Mouse (Mus musculus): ENCODE measurements around the gene Phf10. TPM values are rescaled to one million over a fixed set of nuclear protein-coding genes. Genes with fewer than 3 reads are reported as not detected.
"Not testable (repeated sequence)": the region's sequence is repeated elsewhere in the genome, so short reads cannot be mapped to it uniquely, and the experiment has no call there.

The Phf10 gene
- polyA plus RNA-seq, 1 experiment, result 45.3 TPM

GRCm38 (mm10) chr17:14959979-14960378 lies 1.1 kb downstream of the Phf10 start:
- Histone ChIP-seq H3K27ac (replicated peaks; ENCODE audit: low read depth, low read length) (no peak overlapping the region), H3K4me1 (ENCODE audit: control insufficient read depth, insufficient read depth, insufficient read length, low read length) (no peaks in the 10 kb centered on the region; the same call in 1 of the 2 replicates), H3K4me3 (ENCODE audit: insufficient read depth, low read depth, low read length) (peak overlapping the region; percentile 37)

- H3K4me3 ChIP-seq (ENCODE audit: insufficient read depth, low read depth, low read length), result no peak overlapping the region
- H3K27ac ChIP-seq (replicated peaks; ENCODE audit: low read depth, low read length), result no peak overlapping the region
- no peaks in the 10 kb centered on the region; the same call in 1 of the 2 replicates for H3K4me1 ChIP-seq (ENCODE audit: control insufficient read depth, insufficient read depth, insufficient read length, low read length)
Measured at GRCm38 (mm10) chr17:14958686-14959327, 2.3 kb downstream of the Phf10 start.

GRCm38 (mm10) chr17:14953452-14953851 lies 7.6 kb downstream of the Phf10 start:
- H3K4me1 ChIP-seq (ENCODE audit: control insufficient read depth, insufficient read depth, insufficient read length, low read length), result no peaks in the 10 kb centered on the region
- no peak overlapping the region for H3K4me3 ChIP-seq (ENCODE audit: insufficient read depth, low read depth, low read length)
- H3K27ac ChIP-seq (replicated peaks; ENCODE audit: low read depth, low read length), result no peak overlapping the region

- no peak overlapping the region for H3K27ac ChIP-seq (replicated peaks; ENCODE audit: low read depth, low read length)
Measured at GRCm38 (mm10) chr17:14949161-14949827, 11.8 kb downstream of the Phf10 start.

GRCm38 (mm10) chr17:14944551-14944950 lies 16.5 kb downstream of the Phf10 start:
- H3K4me1 ChIP-seq (ENCODE audit: control insufficient read depth, insufficient read depth, insufficient read length, low read length), result peaks cover 8% of the 10 kb centered on the region
- H3K4me3 ChIP-seq (ENCODE audit: insufficient read depth, low read depth, low read length), result no peak overlapping the region
- no peak overlapping the region for H3K27ac ChIP-seq (replicated peaks; ENCODE audit: low read depth, low read length)

More at GRCm38 (mm10) chr17:14949161-14949827, 11.8 kb downstream of the Phf10 start:
- H3K4me3 ChIP-seq (ENCODE audit: insufficient read depth, low read depth, low read length), result no peak overlapping the region
- H3K4me1 ChIP-seq (ENCODE audit: control insufficient read depth, insufficient read depth, insufficient read length, low read length), result peaks cover 3% of the 10 kb centered on the region; the same call in 1 of the 2 replicates

- peak overlapping the region; percentile 84 for H3K4me3 ChIP-seq (ENCODE audit: insufficient read depth, low read depth, low read length)
- H3K27ac ChIP-seq (replicated peaks; ENCODE audit: low read depth, low read length), result peak overlapping the region; percentile 73
- H3K4me1 ChIP-seq (ENCODE audit: control insufficient read depth, insufficient read depth, insufficient read length, low read length), result peaks cover 8% of the 10 kb centered on the region
Measured at GRCm38 (mm10) chr17:14943729-14944059, 17.4 kb downstream of the Phf10 start.

- Histone ChIP-seq H3K27ac (replicated peaks; ENCODE audit: low read depth, low read length) (peak within 1 kb of the TSS; percentile 73), H3K4me1 (ENCODE audit: control insufficient read depth, insufficient read depth, insufficient read length, low read length) (peaks cover 8% of the 10 kb centered on the region), H3K4me3 (ENCODE audit: insufficient read depth, low read depth, low read length) (peak within 1 kb of the TSS; percentile 84)
Measured at GRCm38 (mm10) chr17:14943009-14943728, 17.9 kb downstream of the Phf10 start, which contains the start of the genes Wdr27 and 1600012H06Rik. Gene Wdr27, minus strand, starts transcription at chr17:14943158. Gene 1600012H06Rik, plus strand, starts transcription at chr17:14943184.

- H3K4me3 ChIP-seq (ENCODE audit: insufficient read depth, low read depth, low read length); H3K4me1 ChIP-seq (ENCODE audit: control insufficient read depth, insufficient read depth, insufficient read length, low read length); H3K27ac ChIP-seq (replicated peaks; ENCODE audit: low read depth, low read length): not testable (repeated sequence)
Measured at GRCm38 (mm10) chr17:14942181-14942580, 18.9 kb downstream of the Phf10 start.

GRCm38 (mm10) chr17:14935841-14936605 lies 25.1 kb downstream of the Phf10 start:
- no peak overlapping the region for H3K27ac ChIP-seq (replicated peaks; ENCODE audit: low read depth, low read length)
- no peak overlapping the region for H3K4me3 ChIP-seq (ENCODE audit: insufficient read depth, low read depth, low read length)

GRCm38 (mm10) chr17:14935280-14935679 lies 25.8 kb downstream of the Phf10 start:
- not testable (repeated sequence) for H3K27ac ChIP-seq (replicated peaks; ENCODE audit: low read depth, low read length); H3K4me3 ChIP-seq (ENCODE audit: insufficient read depth, low read depth, low read length); H3K4me1 ChIP-seq (ENCODE audit: control insufficient read depth, insufficient read depth, insufficient read length, low read length)

More at GRCm38 (mm10) chr17:14935841-14936605, 25.1 kb downstream of the Phf10 start:
- no peaks in the 10 kb centered on the region for H3K4me1 ChIP-seq (ENCODE audit: control insufficient read depth, insufficient read depth, insufficient read length, low read length)

- Histone ChIP-seq H3K4me1 (ENCODE audit: control insufficient read depth, insufficient read depth, insufficient read length, low read length) (no peaks in the 10 kb centered on the region), H3K27ac (replicated peaks; ENCODE audit: low read depth, low read length) (no peak overlapping the region), H3K4me3 (ENCODE audit: insufficient read depth, low read depth, low read length) (no peak overlapping the region)
Measured at GRCm38 (mm10) chr17:14931469-14931868, 29.6 kb downstream of the Phf10 start.

GRCm38 (mm10) chr17:14930697-14931096 lies 30.4 kb downstream of the Phf10 start:
- Histone ChIP-seq H3K4me3 (ENCODE audit: insufficient read depth, low read depth, low read length) (no peak overlapping the region), H3K27ac (replicated peaks; ENCODE audit: low read depth, low read length) (no peak overlapping the region), H3K4me1 (ENCODE audit: control insufficient read depth, insufficient read depth, insufficient read length, low read length) (no peaks in the 10 kb centered on the region)

GRCm38 (mm10) chr17:14928631-14929030 lies 32.4 kb downstream of the Phf10 start:
- no peak overlapping the region for H3K4me3 ChIP-seq (ENCODE audit: insufficient read depth, low read depth, low read length)
- no peaks in the 10 kb centered on the region for H3K4me1 ChIP-seq (ENCODE audit: control insufficient read depth, insufficient read depth, insufficient read length, low read length)
- no peak overlapping the region for H3K27ac ChIP-seq (replicated peaks; ENCODE audit: low read depth, low read length)

GRCm38 (mm10) chr17:14927644-14928218 lies 33.3 kb downstream of the Phf10 start:
- Histone ChIP-seq H3K4me3 (ENCODE audit: insufficient read depth, low read depth, low read length) (no peak overlapping the region), H3K27ac (replicated peaks; ENCODE audit: low read depth, low read length) (no peak overlapping the region), H3K4me1 (ENCODE audit: control insufficient read depth, insufficient read depth, insufficient read length, low read length) (no peaks in the 10 kb centered on the region)

Data from brown adipose tissue, adult 24 weeks (tissue).